Mouse (Mus musculus) heart, adult 2 months (tissue): ENCODE results near the gene Gpr155.

Experiments used
- CTCF ChIP-seq: fragments of 200-600 bp; IDR thresholded peaks from 2 replicates; pipeline ENCODE4 v1.8.1; 2022; ENCODE audit warnings: antibody characterized with exemption, mild to moderate bottlenecking, moderate library complexity
- EP300 ChIP-seq: fragments of 200-500 bp; IDR thresholded peaks from 2 replicates; pipeline ENCODE4 v1.6.1; 2011; ENCODE audit warnings: low read depth, low read length, control low read depth; ENCODE audit not compliant: insufficient read depth

- TF ChIP-seq CTCF (no peak), EP300 (no peak)
Measured at GRCm38 (mm10) chr2:73404980-73405379, 18.6 kb upstream of the Gpr155 start.
